Mouse (Mus musculus) forebrain, embryonic 15.5 days (tissue): ENCODE results near the gene Igf2r. TPM values are rescaled to one million over a fixed set of nuclear protein-coding genes. Genes with fewer than 3 reads are reported as not detected.
A peak's percentile ranks its signal among the peaks of the same experiment; 100 is the strongest.

Experiments
- ATAC-seq: fragments of 200-750 bp; cut with Nextera tagmentation; replicated peaks from 2 replicates; pipeline ENCODE4 v1.8.0; 2017; ENCODE audit warnings: mild to moderate bottlenecking, moderate TSS enrichment, moderate library complexity
- H3K27ac ChIP-seq: fragments of 300-500 bp; sonication (generic); replicated peaks from 2 replicates; pipeline ENCODE4 v1.5.1; 2015; ENCODE audit warnings: mild to moderate bottlenecking, inconsistent platforms
- H3K27me3 ChIP-seq: fragments of 300-500 bp; sonication (generic); 2 replicates; pipeline ENCODE4 v1.6.1; 2015; ENCODE audit warnings: inconsistent platforms
- H3K36me3 ChIP-seq: fragments of 300-500 bp; sonication (generic); 2 replicates; pipeline ENCODE4 v1.6.1; 2015; ENCODE audit warnings: mild to moderate bottlenecking, inconsistent platforms
- H3K4me1 ChIP-seq: fragments of 300-500 bp; sonication (generic); 2 replicates; pipeline ENCODE4 v1.6.1; 2015; ENCODE audit warnings: inconsistent platforms
- H3K4me2 ChIP-seq: fragments of 300-500 bp; sonication (generic); replicated peaks from 2 replicates; pipeline ENCODE4 v1.6.1; 2015; ENCODE audit warnings: mild to moderate bottlenecking, inconsistent platforms
- H3K4me3 ChIP-seq: fragments of 300-500 bp; sonication (generic); 2 replicates; pipeline ENCODE4 v1.5.1; 2015; ENCODE audit warnings: mild to moderate bottlenecking, inconsistent platforms
- H3K9ac ChIP-seq: fragments of 300-500 bp; sonication (generic); replicated peaks from 2 replicates; pipeline ENCODE4 v1.6.1; 2015; ENCODE audit warnings: mild to moderate bottlenecking, inconsistent platforms
- H3K9me3 ChIP-seq: fragments of 300-500 bp; sonication (generic); 2 replicates; pipeline ENCODE4 v1.6.1; 2016; ENCODE audit warnings: inconsistent platforms
- WGBS: fragments of 180-500 bp; shearing (Covaris S2); methylation state at CpG from one replicate; pipeline ENCODE4 v1.1.7; 2015; ENCODE audit warnings: mixed read lengths; 5-methylcytosine and 5-hydroxymethylcytosine counted together
- polyA plus RNA-seq: library from polyadenylated mRNA; unstranded; fragments of >200 nt; fragmentation: Nextera tagmentation; extraction: Ambion mirVana; gene quantifications from 2 replicates; pipeline ENCODE4 v1.2.1, GENCODE M21; 2015

The Igf2r gene
- polyA plus RNA-seq, 1 experiment from 2014 or later, result 11.0 TPM

GRCm38 (mm10) chr17:12770500-12770899 lies 1.0 kb upstream of the Igf2r start:
- Histone ChIP-seq H3K9ac (no peak overlapping the region), H3K36me3 (no peaks in the 10 kb centered on the region), H3K9me3 (no peaks in the 10 kb centered on the region), H3K4me1 (peaks cover 26% of the 10 kb centered on the region), H3K27ac (no peak overlapping the region), H3K4me3 (no peak overlapping the region), H3K27me3 (no peaks in the 10 kb centered on the region), H3K4me2 (no peak overlapping the region)
- WGBS, result 89% methylated on average over 5 of the region's 5 CpGs
- ATAC-seq, result no peak

- H3K4me3 ChIP-seq, result peak overlapping the region; percentile 83
- peaks cover 26% of the 10 kb centered on the region for H3K4me1 ChIP-seq
- no peaks in the 10 kb centered on the region for H3K27me3 ChIP-seq
- H3K9me3 ChIP-seq, result no peaks in the 10 kb centered on the region
- peak overlapping the region; percentile 85 for H3K9ac ChIP-seq
- H3K36me3 ChIP-seq, result no peaks in the 10 kb centered on the region
- peak overlapping the region; percentile 78 for H3K27ac ChIP-seq
- peak; percentile 49 for ATAC-seq
- peak overlapping the region; percentile 82 for H3K4me2 ChIP-seq
- WGBS, result 5% methylated on average over 41 of the region's 41 CpGs
Observed at GRCm38 (mm10) chr17:12768415-12769379, 767 bp downstream of the Igf2r start.

- Histone ChIP-seq H3K4me3 (no peak overlapping the region), H3K27ac (no peak overlapping the region), H3K4me2 (no peak overlapping the region), H3K27me3 (no peaks in the 10 kb centered on the region), H3K36me3 (no peaks in the 10 kb centered on the region), H3K9ac (no peak overlapping the region), H3K4me1 (peaks cover 26% of the 10 kb centered on the region), H3K9me3 (no peaks in the 10 kb centered on the region)
- no peak for ATAC-seq
- 90% methylated on average over 6 of the region's 6 CpGs for WGBS
Observed at GRCm38 (mm10) chr17:12767294-12767852, 2.1 kb downstream of the Igf2r start.

GRCm38 (mm10) chr17:12763412-12763811 lies 6.1 kb downstream of the Igf2r start:
- H3K36me3 ChIP-seq, result no peaks in the 10 kb centered on the region
- H3K4me3 ChIP-seq, result no peak overlapping the region
- WGBS, result 96% methylated on average over 2 of the region's 2 CpGs
- H3K9ac ChIP-seq, result no peak overlapping the region
- no peak overlapping the region for H3K27ac ChIP-seq
- ATAC-seq, result no peak
- no peak overlapping the region for H3K4me2 ChIP-seq
- H3K27me3 ChIP-seq, result no peaks in the 10 kb centered on the region
- H3K9me3 ChIP-seq, result no peaks in the 10 kb centered on the region
- H3K4me1 ChIP-seq, result peaks cover 22% of the 10 kb centered on the region

GRCm38 (mm10) chr17:12760355-12761146 lies 8.9 kb downstream of the Igf2r start:
- Histone ChIP-seq H3K27me3 (no peaks in the 10 kb centered on the region), H3K4me2 (no peak overlapping the region), H3K4me3 (no peak overlapping the region), H3K9me3 (no peaks in the 10 kb centered on the region), H3K27ac (no peak overlapping the region), H3K4me1 (peaks cover 9% of the 10 kb centered on the region), H3K9ac (no peak overlapping the region), H3K36me3 (no peaks in the 10 kb centered on the region)
- WGBS, result 86% methylated on average over 10 of the region's 10 CpGs
- ATAC-seq, result no peak

GRCm38 (mm10) chr17:12759646-12760074 lies 9.8 kb downstream of the Igf2r start:
- no peaks in the 10 kb centered on the region for H3K36me3 ChIP-seq
- no peak for ATAC-seq
- no peak overlapping the region for H3K4me3 ChIP-seq
- H3K9ac ChIP-seq, result no peak overlapping the region
- 78% methylated on average over 8 of the region's 8 CpGs for whole genome bisulfite sequencing
- H3K27me3 ChIP-seq, result no peaks in the 10 kb centered on the region
- peaks cover 9% of the 10 kb centered on the region for H3K4me1 ChIP-seq
- no peak overlapping the region for H3K4me2 ChIP-seq
- no peak overlapping the region for H3K27ac ChIP-seq
- no peaks in the 10 kb centered on the region for H3K9me3 ChIP-seq

- Histone ChIP-seq H3K4me2 (no peak overlapping the region), H3K27ac (no peak overlapping the region), H3K9ac (no peak overlapping the region), H3K9me3 (no peaks in the 10 kb centered on the region), H3K4me1 (peaks cover 9% of the 10 kb centered on the region), H3K36me3 (no peaks in the 10 kb centered on the region), H3K27me3 (no peaks in the 10 kb centered on the region), H3K4me3 (no peak overlapping the region)
- no peak for ATAC-seq
- 87% methylated on average over 12 of the region's 12 CpGs for WGBS
Observed at GRCm38 (mm10) chr17:12758701-12759455, 10.6 kb downstream of the Igf2r start.

- Histone ChIP-seq H3K4me2 (no peak overlapping the region), H3K36me3 (no peaks in the 10 kb centered on the region), H3K9ac (no peak overlapping the region), H3K9me3 (no peaks in the 10 kb centered on the region), H3K4me3 (no peak overlapping the region), H3K27me3 (no peaks in the 10 kb centered on the region), H3K4me1 (peaks cover 9% of the 10 kb centered on the region), H3K27ac (no peak overlapping the region)
- ATAC-seq, result no peak
- WGBS, result 59% methylated on average over 5 of the region's 5 CpGs
Observed at GRCm38 (mm10) chr17:12757990-12758389, 11.5 kb downstream of the Igf2r start.

GRCm38 (mm10) chr17:12757161-12757560 lies 12.3 kb downstream of the Igf2r start:
- 88% methylated on average over 6 of the region's 6 CpGs for WGBS
- H3K9ac ChIP-seq, result no peak overlapping the region
- no peak overlapping the region for H3K27ac ChIP-seq
- H3K4me1 ChIP-seq, result peaks cover 9% of the 10 kb centered on the region
- H3K4me3 ChIP-seq, result no peak overlapping the region
- H3K36me3 ChIP-seq, result no peaks in the 10 kb centered on the region
- no peaks in the 10 kb centered on the region for H3K27me3 ChIP-seq
- H3K4me2 ChIP-seq, result no peak overlapping the region
- H3K9me3 ChIP-seq, result no peaks in the 10 kb centered on the region
- ATAC-seq, result no peak

GRCm38 (mm10) chr17:12755951-12756350 lies 13.5 kb downstream of the Igf2r start:
- Histone ChIP-seq H3K36me3 (no peaks in the 10 kb centered on the region), H3K27ac (no peak overlapping the region), H3K4me1 (peaks cover 17% of the 10 kb centered on the region), H3K27me3 (no peaks in the 10 kb centered on the region), H3K4me2 (no peak overlapping the region), H3K9ac (no peak overlapping the region), H3K4me3 (no peak overlapping the region), H3K9me3 (no peaks in the 10 kb centered on the region)
- 82% methylated on average over 4 of the region's 4 CpGs for WGBS
- no peak for ATAC-seq

GRCm38 (mm10) chr17:12755146-12755545 lies 14.3 kb downstream of the Igf2r start:
- Histone ChIP-seq H3K27ac (no peak overlapping the region), H3K36me3 (no peaks in the 10 kb centered on the region), H3K4me3 (no peak overlapping the region), H3K4me2 (no peak overlapping the region), H3K9me3 (no peaks in the 10 kb centered on the region), H3K4me1 (peaks cover 23% of the 10 kb centered on the region), H3K9ac (no peak overlapping the region), H3K27me3 (no peaks in the 10 kb centered on the region)
- 87% methylated on average over 4 of the region's 4 CpGs for WGBS
- ATAC-seq, result no peak
